Mouse (Mus musculus) G1E (cell line): ENCODE measurements around the gene Cir1. TPM values are rescaled to one million over a fixed set of nuclear protein-coding genes. Genes with fewer than 3 reads are reported as not detected.

Source experiments
- ATAC-seq: 2 replicates; pipeline ENCODE4 v1.8.0; 2016; ENCODE audit warnings: mild to moderate bottlenecking; ENCODE audit not compliant: insufficient number of reproducible peaks, poor library complexity, low FRiP score, severe bottlenecking; ENCODE audit errors: extremely low read depth
- DNase-seq: peaks from one replicate; pipeline ENCODE4 v3.0.0; 2012; ENCODE audit warnings: low spot score
- H3K27me3 ChIP-seq: 2 replicates; pipeline ENCODE4 v1.6.1; 2012; ENCODE audit warnings: mild to moderate bottlenecking, low read length, inconsistent platforms; ENCODE audit not compliant: insufficient read depth
- H3K36me3 ChIP-seq: replicated peaks from 2 replicates; pipeline ENCODE3; 2012; ENCODE audit warnings: mild to moderate bottlenecking, inconsistent platforms
- H3K4me1 ChIP-seq: 2 replicates; pipeline ENCODE4 v1.6.1; 2012; ENCODE audit warnings: low read depth, low read length, inconsistent platforms, mixed read lengths; ENCODE audit not compliant: insufficient read depth
- H3K4me3 ChIP-seq: 2 replicates; pipeline ENCODE4 v1.5.1; 2012; ENCODE audit warnings: low read depth, mild to moderate bottlenecking, inconsistent platforms, low read length, moderate library complexity, mixed read lengths
- H3K9me3 ChIP-seq: replicated peaks from 2 replicates; pipeline ENCODE4 v1.6.1; 2012; ENCODE audit warnings: inconsistent platforms
- CTCF ChIP-seq: IDR thresholded peaks from 2 replicates; pipeline ENCODE4 v1.5.1; 2012; ENCODE audit warnings: low read depth, low read length, inconsistent platforms, mixed read lengths
- GATA1 ChIP-seq: IDR thresholded peaks from 2 replicates; pipeline ENCODE4 v1.6.1; 2012; ENCODE audit warnings: borderline replicate concordance, low read length, inconsistent platforms, mixed read lengths
- GATA2 ChIP-seq: IDR thresholded peaks from 2 replicates; pipeline ENCODE4 v1.6.1; 2012; ENCODE audit warnings: low read depth, low read length, inconsistent platforms, borderline replicate concordance
- POLR2AphosphoS5 ChIP-seq: IDR thresholded peaks from 2 replicates; pipeline ENCODE4 v1.6.1; 2012; ENCODE audit warnings: low read depth, low read length, inconsistent platforms; ENCODE audit not compliant: insufficient replicate concordance
- TAL1 ChIP-seq: conservative IDR thresholded peaks from 2 replicates; pipeline ENCODE4 v1.6.1; 2012; ENCODE audit warnings: low read depth, low read length, inconsistent platforms, mixed read lengths
- polyA plus RNA-seq: library from polyadenylated mRNA; stranded (reverse); fragments of >175 nt; gene quantifications from 2 replicates; pipeline ENCODE4 v1.2.3, GENCODE M21; 2012
- total RNA-seq, 2 experiments: library from RNA; stranded (forward) in 1 of 2; stranded (reverse) in 1 of 2; fragments of 200-1000 nt in 1 of 2; fragments of >200 nt in 1 of 2; fragmentation: Nextera tagmentation in 1 of 2; gene quantifications; 2 replicates each; pipeline ENCODE4 v1.2.3; 2014 to 2017

The Cir1 gene
- total and polyA plus RNA-seq, 3 experiments: 11.9 to 27.2 (median 21.7) TPM

DNA sequence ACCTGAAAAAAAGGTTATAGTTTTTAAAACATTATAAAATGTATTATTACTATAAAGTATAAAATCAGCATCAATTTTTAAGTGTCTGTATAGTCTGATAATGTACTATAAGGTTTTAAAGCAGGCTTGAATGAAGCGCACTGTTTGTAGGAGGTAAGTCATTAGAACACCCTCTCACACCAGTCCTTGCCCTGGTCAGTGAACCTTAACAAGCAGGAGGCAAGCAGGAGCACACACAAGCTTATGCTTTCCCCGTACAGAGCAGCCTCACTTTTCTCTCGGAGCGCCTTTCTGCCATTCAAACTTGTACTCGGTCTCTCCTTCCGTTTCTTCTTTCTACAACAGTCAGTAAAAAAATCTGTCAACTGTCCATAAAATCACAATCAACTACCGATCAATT, 6.5 kb downstream of the Cir1 start:
- DNase-seq (no peak), ATAC-seq (no peak)
- no peak overlapping the region for H3K4me3 ChIP-seq
- H3K4me1 ChIP-seq: peaks cover 17% of the 10 kb centered on the region
- no peak for TF ChIP-seq POLR2AphosphoS5
- TF ChIP-seq CTCF: no peak
- TF ChIP-seq GATA1: no peak
- no peak for TF ChIP-seq TAL1
- no peak for TF ChIP-seq GATA2
- no peaks in the 10 kb centered on the region for H3K9me3 ChIP-seq
- H3K36me3 ChIP-seq: peaks cover 85% of the 10 kb centered on the region
- H3K27me3 ChIP-seq: no peaks in the 10 kb centered on the region

DNA sequence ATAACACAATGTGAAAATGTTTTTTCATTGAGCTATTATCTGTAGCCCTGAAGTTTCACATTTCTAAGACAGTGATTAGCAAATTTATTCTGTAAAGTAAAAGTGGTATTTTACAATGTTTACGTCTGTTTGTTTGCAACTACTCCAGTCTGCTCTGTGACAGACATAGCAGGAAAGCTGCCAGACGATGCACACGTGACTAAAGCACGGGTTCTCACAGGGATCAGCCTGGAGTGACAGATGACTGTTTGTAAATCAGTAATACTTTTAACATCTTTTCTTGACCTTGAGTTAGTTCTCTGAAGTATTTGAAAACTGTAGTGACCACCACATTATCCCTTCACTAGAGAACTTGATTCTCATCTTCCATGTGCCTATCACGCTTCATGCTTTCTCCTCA, 8.0 kb downstream of the Cir1 start:
- Histone ChIP-seq H3K4me3 (no peak overlapping the region), H3K27me3 (no peaks in the 10 kb centered on the region), H3K9me3 (no peaks in the 10 kb centered on the region), H3K36me3 (peaks cover 83% of the 10 kb centered on the region), H3K4me1 (peaks cover 14% of the 10 kb centered on the region)
- DNase-seq: no peak
- no peak for ATAC-seq
- TF ChIP-seq TAL1 (no peak), GATA1 (no peak), CTCF (no peak), POLR2AphosphoS5 (no peak), GATA2 (no peak)

DNA sequence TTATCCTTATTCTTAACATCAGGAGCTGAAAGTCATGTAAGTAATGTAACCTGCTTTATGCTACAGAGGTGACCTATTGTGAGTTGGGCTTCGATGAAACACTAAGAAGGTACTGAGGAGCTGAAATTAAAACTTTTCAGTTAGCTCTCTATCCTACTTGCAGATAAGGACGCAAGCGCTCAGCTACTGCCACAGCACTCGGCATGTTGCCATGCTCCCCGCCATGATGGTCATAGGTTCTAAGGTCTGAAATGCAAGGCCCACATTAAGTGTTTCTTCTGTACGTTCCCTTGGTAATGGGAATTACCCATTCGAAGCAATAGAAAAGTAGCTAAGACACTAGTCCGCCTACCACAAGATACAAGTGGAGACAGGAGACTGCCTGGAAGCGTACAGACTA, 9.8 kb downstream of the Cir1 start:
- Histone ChIP-seq H3K36me3 (peaks cover 78% of the 10 kb centered on the region), H3K9me3 (no peaks in the 10 kb centered on the region), H3K4me1 (peaks cover 14% of the 10 kb centered on the region), H3K4me3 (no peak overlapping the region), H3K27me3 (no peaks in the 10 kb centered on the region)
- TF ChIP-seq TAL1 (no peak), CTCF (no peak), POLR2AphosphoS5 (no peak), GATA1 (no peak), GATA2 (no peak)
- DNase-seq (no peak), ATAC-seq (no peak)

DNA sequence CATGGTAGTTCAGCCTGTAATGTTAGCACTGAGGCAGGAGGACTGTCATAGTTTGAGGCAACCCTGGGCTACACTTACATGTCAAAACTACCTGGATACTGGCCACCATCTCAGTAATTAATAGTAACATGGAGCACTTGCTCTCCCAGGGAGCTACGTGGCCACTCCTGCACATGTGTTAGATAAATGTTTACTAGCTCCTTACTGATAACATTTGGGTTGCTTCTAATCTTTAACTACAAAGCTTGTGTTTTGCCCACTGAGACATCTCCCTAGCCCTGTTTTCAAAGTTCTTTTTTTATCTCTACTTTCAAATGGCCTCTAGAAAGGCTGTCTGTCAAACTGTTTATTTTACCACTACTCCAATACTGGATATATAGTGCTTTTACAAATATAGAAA, 10.5 kb downstream of the Cir1 start:
- peaks cover 75% of the 10 kb centered on the region for H3K36me3 ChIP-seq
- DNase-seq: no peak
- no peak for ATAC-seq
- no peak for TF ChIP-seq CTCF
- TF ChIP-seq TAL1: no peak
- no peak for TF ChIP-seq GATA1
- no peak for TF ChIP-seq GATA2
- TF ChIP-seq POLR2AphosphoS5: no peak
- no peaks in the 10 kb centered on the region for H3K27me3 ChIP-seq
- H3K9me3 ChIP-seq: no peaks in the 10 kb centered on the region
- H3K4me3 ChIP-seq: no peak overlapping the region
- peaks cover 14% of the 10 kb centered on the region for H3K4me1 ChIP-seq

DNA sequence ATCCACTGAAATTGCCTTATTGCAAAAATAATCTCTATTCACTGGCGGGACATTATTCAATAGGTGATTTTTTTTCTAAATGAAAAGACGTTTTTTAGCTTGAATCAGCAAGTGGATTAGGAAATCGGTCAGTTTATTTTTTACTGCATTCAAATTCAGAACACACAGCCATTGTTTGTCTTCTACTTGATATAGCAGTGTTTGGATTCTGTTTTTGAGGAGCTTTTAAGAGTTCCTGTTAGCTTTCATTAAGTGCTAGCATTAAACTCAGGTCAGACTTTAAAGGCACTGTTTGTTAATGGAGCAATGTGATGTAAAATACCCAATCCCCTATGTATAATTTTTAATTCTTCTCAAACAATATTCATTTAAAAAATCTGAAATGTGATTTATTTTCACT, 13.7 kb downstream of the Cir1 start:
- TF ChIP-seq TAL1 (no peak), GATA2 (no peak), POLR2AphosphoS5 (no peak)
- Histone ChIP-seq H3K27me3 (no peaks in the 10 kb centered on the region), H3K9me3 (no peaks in the 10 kb centered on the region), H3K36me3 (peaks cover 74% of the 10 kb centered on the region), H3K4me1 (peaks cover 14% of the 10 kb centered on the region), H3K4me3 (no peak overlapping the region)
- DNase-seq (no peak), ATAC-seq (no peak)

DNA sequence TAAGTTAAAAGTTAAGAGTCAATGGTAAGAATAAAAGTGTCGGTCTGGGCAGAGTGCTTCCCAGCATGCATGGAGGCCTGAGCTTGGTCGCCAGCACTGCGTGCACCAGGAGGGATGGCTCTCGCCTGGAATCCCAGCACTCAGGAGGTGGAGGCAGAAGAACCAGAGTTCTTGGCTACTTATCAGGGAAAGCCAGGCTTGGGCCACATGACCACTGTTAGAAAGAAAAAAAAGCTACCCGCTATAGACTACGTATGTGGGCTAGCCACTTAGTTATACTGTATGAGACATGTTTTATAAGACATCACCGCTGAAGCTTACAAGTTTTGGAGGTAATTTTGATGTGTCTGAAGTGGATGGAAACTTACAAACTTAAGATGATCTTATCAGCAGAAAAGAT, 14.3 kb downstream of the Cir1 start:
- Histone ChIP-seq H3K4me1 (peaks cover 14% of the 10 kb centered on the region), H3K27me3 (no peaks in the 10 kb centered on the region), H3K4me3 (no peak overlapping the region), H3K9me3 (no peaks in the 10 kb centered on the region), H3K36me3 (peaks cover 73% of the 10 kb centered on the region)
- ATAC-seq: no peak
- TF ChIP-seq GATA1 (no peak), CTCF (no peak), TAL1 (no peak), POLR2AphosphoS5 (no peak), GATA2 (no peak)
- no peak for DNase-seq
